ENCODE assay signal across 12 mouse cellular contexts in the genomic region with DNA sequence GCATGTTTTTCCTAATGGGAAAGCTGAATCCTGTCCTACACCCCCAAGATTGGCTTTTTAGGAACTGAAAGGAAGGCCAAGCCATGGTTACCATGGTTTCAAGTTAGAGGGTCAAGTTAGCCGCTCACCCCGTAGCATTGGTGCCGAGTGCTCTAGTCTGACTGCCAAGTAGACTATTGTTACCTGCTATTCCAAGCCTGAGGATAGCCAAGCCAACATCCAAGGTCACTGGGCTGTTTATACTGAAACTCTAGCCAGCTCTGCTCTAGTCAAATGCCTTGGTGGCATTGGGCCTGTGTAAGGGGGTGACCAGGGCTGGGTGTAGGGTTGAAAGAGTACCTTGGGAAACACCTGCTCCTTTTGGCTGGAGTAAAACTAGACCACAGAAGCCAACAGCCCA.
DNase-seq lines count a peak whose midpoint lies in the region; ATAC-seq and TF ChIP-seq lines count a peak whose summit lies in the region.
"Had no signal": no experiment of that assay in that cellular context is flagged by ENCODE, and none has a peak within 500 bp of the region (broad histone marks: within the 10 kb centered on the region; RNA-seq: fewer than 3 reads in every experiment).

No protein-coding gene starts in this region.

- ATAC-seq in hindbrain, embryonic 13.5 days (ENCODE audit: low FRiP score) = peak; percentile 33; the same call in 1 of the 2 replicates
- ATAC-seq in hindbrain, embryonic 14.5 days (ENCODE audit: low FRiP score) = no peak
- peak; percentile 52 for ATAC-seq in kidney, embryonic 16.5 days (ENCODE audit: low FRiP score, low TSS enrichment)

- WGBS in hindbrain, embryonic 13.5 days = 25% methylated on average over 3 of the region's 3 CpGs
- WGBS in hindbrain, embryonic 14.5 days = 20% methylated on average over 3 of the region's 3 CpGs
- 18% methylated on average over 3 of the region's 3 CpGs for WGBS in kidney, embryonic 16.5 days
- WGBS in lung, adult 2 months = 52% methylated on average over 3 of the region's 3 CpGs

- no peaks in the 10 kb centered on the region for H3K9me3 ChIP-seq in hindbrain, embryonic 13.5 days
- no peaks in the 10 kb centered on the region for H3K9me3 ChIP-seq in hindbrain, embryonic 14.5 days (ENCODE audit: control insufficient read depth, low read length)
- H3K9me3 ChIP-seq in kidney, embryonic 16.5 days (ENCODE audit: low read length) = no peaks in the 10 kb centered on the region

- DNase-seq in adrenal gland, postnatal 14 days = peak; percentile 45
- DNase-seq in adrenal gland, postnatal 4 days (ENCODE audit: low spot score in 2 of 2) = no peak
- no peak for DNase-seq in hindbrain, embryonic 14.5 days (ENCODE audit: low spot score)
- DNase-seq in heart, adult 8-10 months (ENCODE audit: low spot score) = peak; percentile 52
- DNase-seq in urinary bladder, postnatal 4 days (ENCODE audit: low spot score in 2 of 2) = no peak
- no peak for DNase-seq in lung, adult 2 months
- DNase-seq: cerebellum, adult 11 months; gastrocnemius, postnatal 25 days; lung, adult 18-20 months had no signal

- TF ChIP-seq POLR2A in lung, adult 2 months (IDR thresholded peaks at IDR 0.05; ENCODE audit: borderline replicate concordance, extremely low read depth, low read depth, low read length) = no peak

- no peak overlapping the region for H3K4me2 ChIP-seq in hindbrain, embryonic 13.5 days
- H3K4me2 ChIP-seq in hindbrain, embryonic 14.5 days (replicated peaks) = no peak overlapping the region
- no peak overlapping the region for H3K4me2 ChIP-seq in kidney, embryonic 16.5 days (replicated peaks; ENCODE audit: low read depth, low read length)

- H3K36me3 ChIP-seq in hindbrain, embryonic 13.5 days = no peaks in the 10 kb centered on the region
- no peaks in the 10 kb centered on the region for H3K36me3 ChIP-seq in hindbrain, embryonic 14.5 days (replicated peaks; ENCODE audit: control insufficient read depth, insufficient read depth)
- H3K36me3 ChIP-seq in kidney, embryonic 16.5 days (ENCODE audit: insufficient read depth, low read length) = no peaks in the 10 kb centered on the region

- peaks cover 34% of the 10 kb centered on the region for H3K27me3 ChIP-seq in hindbrain, embryonic 13.5 days
- H3K27me3 ChIP-seq in hindbrain, embryonic 14.5 days (ENCODE audit: control insufficient read depth, insufficient read depth, low read length) = peaks cover 6% of the 10 kb centered on the region; the same call in 1 of the 2 replicates
- 0 out of 2 replicates have a peak, but pooled peaks cover 7% of the 10 kb centered on the region for H3K27me3 ChIP-seq in kidney, embryonic 16.5 days (ENCODE audit: insufficient read depth, low read length)

- no peak overlapping the region for H3K9ac ChIP-seq in hindbrain, embryonic 13.5 days
- no peak overlapping the region for H3K9ac ChIP-seq in hindbrain, embryonic 14.5 days
- H3K9ac ChIP-seq in kidney, embryonic 16.5 days (replicated peaks; ENCODE audit: low read length) = no peak overlapping the region

- peaks cover 35% of the 10 kb centered on the region for H3K4me1 ChIP-seq in hindbrain, embryonic 13.5 days (replicated peaks)
- H3K4me1 ChIP-seq in hindbrain, embryonic 14.5 days (replicated peaks; ENCODE audit: control insufficient read depth, insufficient read depth, low read length) = peaks cover 17% of the 10 kb centered on the region
- H3K4me1 ChIP-seq in kidney, embryonic 16.5 days (ENCODE audit: insufficient read depth, low read length) = peaks cover 30% of the 10 kb centered on the region
- no peaks in the 10 kb centered on the region for H3K4me1 ChIP-seq in lung, adult 2 months (ENCODE audit: control insufficient read depth, insufficient read depth, low read length)

- no peak overlapping the region for H3K27ac ChIP-seq in hindbrain, embryonic 13.5 days
- no peak overlapping the region for H3K27ac ChIP-seq in hindbrain, embryonic 14.5 days
- H3K27ac ChIP-seq in kidney, embryonic 16.5 days (ENCODE audit: low read length) = no peak overlapping the region
- H3K27ac ChIP-seq: kidney, postnatal 0 days had no signal

- TF ChIP-seq CTCF in lung, adult 2 months (IDR thresholded peaks at IDR 0.05; ENCODE audit: insufficient read depth, low read length) = no peak

- H3K4me3 ChIP-seq in hindbrain, embryonic 13.5 days = no peak overlapping the region
- H3K4me3 ChIP-seq in hindbrain, embryonic 14.5 days (replicated peaks; ENCODE audit: low read length) = no peak overlapping the region
- no peak overlapping the region for H3K4me3 ChIP-seq in kidney, embryonic 16.5 days (ENCODE audit: low read length)
- H3K4me3 ChIP-seq in lung, adult 2 months (replicated peaks; ENCODE audit: extremely low read depth, low read depth, low read length) = no peak overlapping the region

Comparison
In these comparisons a context has a peak if more than half of its experiments do, and no peak if none do; other contexts are left out.
1. DNase-seq: peak in adrenal gland, postnatal 14 days (single experiment) and heart, adult 8-10 months (single experiment); none in adrenal gland, postnatal 4 days (0 of 2), hindbrain, embryonic 14.5 days (single experiment), urinary bladder, postnatal 4 days (0 of 2) and lung, adult 2 months (single experiment).